In the genomic region with DNA sequence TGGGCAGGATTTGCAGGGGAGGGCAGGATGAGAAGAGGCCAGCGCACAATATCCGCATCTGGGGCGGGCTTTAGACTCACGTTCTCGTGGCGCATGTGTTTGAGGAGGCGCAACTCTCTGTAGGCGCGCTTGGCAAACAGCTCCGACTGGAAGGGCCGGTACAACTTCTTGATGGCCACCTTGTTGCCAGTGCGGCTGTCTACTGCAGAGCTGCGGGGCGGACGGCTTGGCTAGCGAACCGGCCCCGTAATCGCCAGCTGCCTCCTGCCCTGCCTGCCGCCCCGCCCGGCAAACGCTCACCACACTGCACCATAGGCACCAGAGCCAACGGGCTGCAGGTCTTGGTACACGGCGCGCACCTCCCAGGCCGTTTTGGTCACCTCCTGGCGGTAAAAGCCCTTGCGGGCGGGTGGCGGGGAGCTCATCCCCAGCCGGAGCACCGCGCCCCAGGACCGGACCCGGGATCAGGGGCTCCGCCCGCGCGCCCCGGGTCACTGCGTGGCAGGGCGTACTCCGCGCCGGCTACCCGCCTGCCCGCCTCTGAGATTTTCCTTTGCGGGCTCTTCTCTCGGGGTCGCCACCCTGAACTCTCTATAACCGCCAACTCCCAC, we compare ENCODE assay signal across 8 mouse cellular contexts. TPM values are rescaled to one million over a fixed set of nuclear protein-coding genes. Genes with fewer than 3 reads are reported as not detected.
A peak's percentile ranks its signal among the peaks of the same experiment; 100 is the strongest.
DNase-seq lines count a peak whose midpoint lies in the region; ATAC-seq and TF ChIP-seq lines count a peak whose summit lies in the region.

No protein-coding gene starts in this region.

- peak; percentile 75 to 81 for DNase-seq in urinary bladder, adult 18-20 months (ENCODE audit: low spot score in 2 of 2)
- no peak for DNase-seq in urinary bladder, postnatal 4 days (ENCODE audit: low spot score in 2 of 2)
- DNase-seq in kidney, postnatal 0 days (ENCODE audit: low spot score), result no peak
- DNase-seq in right cerebral cortex, postnatal 36 days (ENCODE audit: low spot score in 2 of 2), result peak; percentile 79 to 87

- peak overlapping the region; percentile 66 for H3K9ac ChIP-seq in embryonic facial prominence, embryonic 13.5 days
- H3K9ac ChIP-seq in heart, embryonic 13.5 days, result peak overlapping the region; percentile 79
- H3K9ac ChIP-seq in kidney, postnatal 0 days (ENCODE audit: low read depth, low read length), result peak overlapping the region; percentile 67
- H3K9ac ChIP-seq in lung, embryonic 16.5 days (ENCODE audit: low read length), result peak overlapping the region; percentile 71

- no peaks in the 10 kb centered on the region for H3K9me3 ChIP-seq in embryonic facial prominence, embryonic 13.5 days
- H3K9me3 ChIP-seq in heart, embryonic 13.5 days, result no peaks in the 10 kb centered on the region
- H3K9me3 ChIP-seq in kidney, postnatal 0 days (replicated peaks; ENCODE audit: low read length), result no peaks in the 10 kb centered on the region
- H3K9me3 ChIP-seq in lung, embryonic 16.5 days (ENCODE audit: control insufficient read depth, low read length), result no peaks in the 10 kb centered on the region

- H3K4me2 ChIP-seq in embryonic facial prominence, embryonic 13.5 days, result peak overlapping the region; percentile 90
- peak overlapping the region; percentile 90 for H3K4me2 ChIP-seq in heart, embryonic 13.5 days
- peak overlapping the region; percentile 81 for H3K4me2 ChIP-seq in kidney, postnatal 0 days (ENCODE audit: low read length)
- H3K4me2 ChIP-seq in lung, embryonic 16.5 days (ENCODE audit: low read depth, low read length), result peak overlapping the region; percentile 91

- peak overlapping the region; percentile 50 for H3K4me3 ChIP-seq in embryonic facial prominence, embryonic 13.5 days
- H3K4me3 ChIP-seq in heart, embryonic 13.5 days, result peak overlapping the region; percentile 64
- peak overlapping the region; percentile 54 for H3K4me3 ChIP-seq in kidney, postnatal 0 days (replicated peaks; ENCODE audit: low read depth, low read length)
- H3K4me3 ChIP-seq in lung, embryonic 16.5 days (ENCODE audit: low read length), result peak overlapping the region; percentile 60

- H3K27ac ChIP-seq in embryonic facial prominence, embryonic 13.5 days, result no peak overlapping the region
- H3K27ac ChIP-seq in heart, embryonic 13.5 days (replicated peaks), result no peak overlapping the region
- peak overlapping the region; percentile 42; the same call in 1 of the 2 replicates for H3K27ac ChIP-seq in kidney, postnatal 0 days
- H3K27ac ChIP-seq in lung, embryonic 16.5 days (ENCODE audit: low read length), result peak overlapping the region; percentile 37

- H3K36me3 ChIP-seq in embryonic facial prominence, embryonic 13.5 days, result no peaks in the 10 kb centered on the region
- no peaks in the 10 kb centered on the region; the same call in 1 of the 2 replicates for H3K36me3 ChIP-seq in heart, embryonic 13.5 days
- H3K36me3 ChIP-seq in kidney, postnatal 0 days (ENCODE audit: insufficient read depth, low read length), result no peaks in the 10 kb centered on the region
- H3K36me3 ChIP-seq in lung, embryonic 16.5 days (ENCODE audit: control insufficient read depth, insufficient read depth, low read length), result no peaks in the 10 kb centered on the region

- peaks cover 65% of the 10 kb centered on the region for H3K27me3 ChIP-seq in embryonic facial prominence, embryonic 13.5 days
- peaks cover 68% of the 10 kb centered on the region for H3K27me3 ChIP-seq in heart, embryonic 13.5 days (replicated peaks)
- H3K27me3 ChIP-seq in kidney, postnatal 0 days (ENCODE audit: insufficient read depth, low read length), result peaks cover 7% of the 10 kb centered on the region; the same call in 1 of the 2 replicates
- H3K27me3 ChIP-seq in lung, embryonic 16.5 days (ENCODE audit: control insufficient read depth, insufficient read depth, low read depth, low read length), result peaks cover 32% of the 10 kb centered on the region

- no peak for ATAC-seq in embryonic facial prominence, embryonic 13.5 days (ENCODE audit: insufficient number of reproducible peaks, insufficient read depth, low FRiP score, low TSS enrichment, low read depth)
- ATAC-seq in heart, embryonic 13.5 days (ENCODE audit: extremely low read depth, insufficient number of reproducible peaks, low FRiP score, low TSS enrichment), result 0 out of 2 replicates have a peak, but pooled peaks have one; percentile 18
- ATAC-seq in kidney, postnatal 0 days (replicated peaks; ENCODE audit: low FRiP score, low read depth), result 0 out of 2 replicates have a peak, but pooled peaks have one; percentile 1
- peak; percentile 42; the same call in 1 of the 2 replicates for ATAC-seq in lung, embryonic 16.5 days (ENCODE audit: low read depth)
- no peak for ATAC-seq in megakaryocyte progenitor cell, adult 5-6 weeks (replicated peaks; ENCODE audit: poor library complexity)

- TF ChIP-seq CTCF in kidney, postnatal 0 days (IDR thresholded peaks at IDR 0.05; ENCODE audit: low read depth), result no peak

- peaks cover 21% of the 10 kb centered on the region for H3K4me1 ChIP-seq in embryonic facial prominence, embryonic 13.5 days
- H3K4me1 ChIP-seq in heart, embryonic 13.5 days, result peaks cover 36% of the 10 kb centered on the region
- H3K4me1 ChIP-seq in kidney, postnatal 0 days (replicated peaks; ENCODE audit: insufficient read depth, low read length), result peaks cover 19% of the 10 kb centered on the region
- peaks cover 15% of the 10 kb centered on the region for H3K4me1 ChIP-seq in lung, embryonic 16.5 days (replicated peaks; ENCODE audit: control insufficient read depth, insufficient read depth, low read length)

- under 1% methylated on average over 53 of the region's 53 CpGs for WGBS in embryonic facial prominence, embryonic 13.5 days
- 0% methylated on average over 53 of the region's 53 CpGs for WGBS in heart, embryonic 13.5 days
- under 1% methylated on average over 51 of the region's 53 CpGs for WGBS in kidney, postnatal 0 days
- WGBS in lung, embryonic 16.5 days, result 0% methylated on average over 53 of the region's 53 CpGs

RNA-seq across cellular contexts. Expression of gene Mapk12, which starts 0.3 kb away (rescaled TPM):
- 4.6 and 4.7 TPM in 2 replicates for polyA plus RNA-seq in embryonic facial prominence, embryonic 13.5 days (2015; fragmentation: Nextera tagmentation; extraction: Ambion mirVana)
- polyA plus RNA-seq in heart, embryonic 13.5 days (2015; fragmentation: Nextera tagmentation; extraction: Ambion mirVana), result 19.0 and 20.4 TPM in 2 replicates
- polyA plus RNA-seq in kidney, postnatal 0 days (2015; fragmentation: Nextera tagmentation; extraction: Ambion mirVana), result 12.3 and 13.5 TPM in 2 replicates
- 12.2 and 13.9 TPM in 2 replicates for polyA plus RNA-seq in lung, embryonic 16.5 days (2015; fragmentation: Nextera tagmentation; extraction: Ambion mirVana)
- total RNA-seq in megakaryocyte progenitor cell, adult 5-6 weeks (2015), result 0.49 TPM in 1 of 2 replicates, not detected in the other
- 0.04 and 0.47 TPM in 2 replicates for total RNA-seq in megakaryocyte progenitor cell, adult 5-6 weeks (2017)

RNA-seq across cellular contexts. Expression of gene Mapk11, which starts 9.3 kb away (rescaled TPM):
- polyA plus RNA-seq in embryonic facial prominence, embryonic 13.5 days (2015; fragmentation: Nextera tagmentation; extraction: Ambion mirVana), result 13.3 and 13.5 TPM in 2 replicates
- polyA plus RNA-seq in heart, embryonic 13.5 days (2015; fragmentation: Nextera tagmentation; extraction: Ambion mirVana), result 3.8 and 4.0 TPM in 2 replicates
- polyA plus RNA-seq in kidney, postnatal 0 days (2015; fragmentation: Nextera tagmentation; extraction: Ambion mirVana), result 7.5 and 9.3 TPM in 2 replicates
- 9.6 and 10.3 TPM in 2 replicates for polyA plus RNA-seq in lung, embryonic 16.5 days (2015; fragmentation: Nextera tagmentation; extraction: Ambion mirVana)
- total RNA-seq in megakaryocyte progenitor cell, adult 5-6 weeks (2015), result not detected in 2 replicates
- total RNA-seq in megakaryocyte progenitor cell, adult 5-6 weeks (2017), result 0.10 TPM in 1 of 2 replicates, not detected in the other

RNA-seq across cellular contexts. Expression of gene Hdac10, which starts 11.7 kb away (rescaled TPM):
- polyA plus RNA-seq in embryonic facial prominence, embryonic 13.5 days (2015; fragmentation: Nextera tagmentation; extraction: Ambion mirVana), result 19.5 and 19.6 TPM in 2 replicates
- polyA plus RNA-seq in heart, embryonic 13.5 days (2015; fragmentation: Nextera tagmentation; extraction: Ambion mirVana), result 14.0 and 15.0 TPM in 2 replicates
- 12.8 and 13.2 TPM in 2 replicates for polyA plus RNA-seq in kidney, postnatal 0 days (2015; fragmentation: Nextera tagmentation; extraction: Ambion mirVana)
- 22.0 and 23.4 TPM in 2 replicates for polyA plus RNA-seq in lung, embryonic 16.5 days (2015; fragmentation: Nextera tagmentation; extraction: Ambion mirVana)
- total RNA-seq in megakaryocyte progenitor cell, adult 5-6 weeks (2015), result 4.0 and 5.6 TPM in 2 replicates
- total RNA-seq in megakaryocyte progenitor cell, adult 5-6 weeks (2017), result 9.8 and 12.0 TPM in 2 replicates

RNA-seq across cellular contexts. Expression of gene Tubgcp6, which starts 17.2 kb away (rescaled TPM):
- 17.0 and 18.0 TPM in 2 replicates for polyA plus RNA-seq in embryonic facial prominence, embryonic 13.5 days (2015; fragmentation: Nextera tagmentation; extraction: Ambion mirVana)
- 8.9 and 10.7 TPM in 2 replicates for polyA plus RNA-seq in heart, embryonic 13.5 days (2015; fragmentation: Nextera tagmentation; extraction: Ambion mirVana)
- 6.6 and 7.4 TPM in 2 replicates for polyA plus RNA-seq in kidney, postnatal 0 days (2015; fragmentation: Nextera tagmentation; extraction: Ambion mirVana)
- 15.5 and 15.7 TPM in 2 replicates for polyA plus RNA-seq in lung, embryonic 16.5 days (2015; fragmentation: Nextera tagmentation; extraction: Ambion mirVana)
- total RNA-seq in megakaryocyte progenitor cell, adult 5-6 weeks (2015), result 22.2 and 24.7 TPM in 2 replicates
- total RNA-seq in megakaryocyte progenitor cell, adult 5-6 weeks (2017), result 16.6 and 35.5 TPM in 2 replicates

RNA-seq across cellular contexts. Expression of gene Plxnb2, which starts 40.4 kb away (rescaled TPM):
- polyA plus RNA-seq in embryonic facial prominence, embryonic 13.5 days (2015; fragmentation: Nextera tagmentation; extraction: Ambion mirVana), result 130 and 157 TPM in 2 replicates
- 84.6 and 99.0 TPM in 2 replicates for polyA plus RNA-seq in heart, embryonic 13.5 days (2015; fragmentation: Nextera tagmentation; extraction: Ambion mirVana)
- 126 and 130 TPM in 2 replicates for polyA plus RNA-seq in kidney, postnatal 0 days (2015; fragmentation: Nextera tagmentation; extraction: Ambion mirVana)
- 134 and 139 TPM in 2 replicates for polyA plus RNA-seq in lung, embryonic 16.5 days (2015; fragmentation: Nextera tagmentation; extraction: Ambion mirVana)
- total RNA-seq in megakaryocyte progenitor cell, adult 5-6 weeks (2015), result 12.1 and 12.6 TPM in 2 replicates
- 9.3 and 14.5 TPM in 2 replicates for total RNA-seq in megakaryocyte progenitor cell, adult 5-6 weeks (2017)

Comparison
In these comparisons a context has a peak if more than half of its experiments do, and no peak if none do; other contexts are left out.
1. DNase-seq: peak in urinary bladder, adult 18-20 months (2 of 2) and right cerebral cortex, postnatal 36 days (2 of 2); none in urinary bladder, postnatal 4 days (0 of 2) and kidney, postnatal 0 days (single experiment).
2. ATAC-seq: peak in heart, embryonic 13.5 days (single experiment), kidney, postnatal 0 days (single experiment) and lung, embryonic 16.5 days (single experiment); none in embryonic facial prominence, embryonic 13.5 days (single experiment) and megakaryocyte progenitor cell, adult 5-6 weeks (single experiment).
3. H3K27ac ChIP-seq: peak in kidney, postnatal 0 days (single experiment) and lung, embryonic 16.5 days (single experiment); none in embryonic facial prominence, embryonic 13.5 days (single experiment) and heart, embryonic 13.5 days (single experiment).
4. Peak in every context shown above with its lines, with median percentiles within 50 percentile points of each other: H3K4me2 ChIP-seq, H3K4me3 ChIP-seq and H3K9ac ChIP-seq.